Mouse (Mus musculus): Measurements from ENCODE around the gene Nhej1. TPM values are rescaled to one million over a fixed set of nuclear protein-coding genes. Genes with fewer than 3 reads are reported as not detected.

The Nhej1 gene
- total RNA-seq, 2 experiments from 2014 or later = 3.8 to 4.6 TPM

- no peak for DNase-seq
These were observed 418 bp upstream of the Nhej1 start for GRCm38 (mm10) chr1:75125418-75125817.

- no peak for DNase-seq
These were observed 2.8 kb downstream of the Nhej1 start for GRCm38 (mm10) chr1:75122211-75122610.

- DNase-seq = peak in 1 of 2 experiments; percentile 54
These were observed 72.9 kb downstream of the Nhej1 start for GRCm38 (mm10) chr1:75052091-75052490.

GRCm38 (mm10) chr1:75051428-75051827 is 73.6 kb downstream of the Nhej1 start:
- peak in 1 of 2 experiments; percentile 12 for DNase-seq

- DNase-seq = peak; percentile 22 to 55
These were observed 76.4 kb downstream of the Nhej1 start for GRCm38 (mm10) chr1:75048571-75048970.

GRCm38 (mm10) chr1:75048041-75048440 is 77.0 kb downstream of the Nhej1 start:
- DNase-seq = peak in 1 of 2 experiments; percentile 18

GRCm38 (mm10) chr1:75040429-75040828 is 84.6 kb downstream of the Nhej1 start:
- DNase-seq = no peak

- peak; percentile 43 to 60 for DNase-seq
These were observed 93.0 kb downstream of the Nhej1 start for GRCm38 (mm10) chr1:75032041-75032440.

- DNase-seq = no peak
These were observed 97.8 kb downstream of the Nhej1 start for GRCm38 (mm10) chr1:75027061-75027779.

GRCm38 (mm10) chr1:75024419-75025199 is 100.4 kb downstream of the Nhej1 start:
- DNase-seq = peak; percentile 16 to 25

GRCm38 (mm10) chr1:75022216-75022615 is 102.8 kb downstream of the Nhej1 start:
- no peak for DNase-seq

GRCm38 (mm10) chr1:75016846-75017245 is 108.2 kb downstream of the Nhej1 start:
- DNase-seq = peak; percentile 73 to 93

- DNase-seq = peak; percentile 47 to 56
These were observed 109.3 kb downstream of the Nhej1 start for GRCm38 (mm10) chr1:75015551-75016265.

- DNase-seq = no peak
These were observed 110.7 kb downstream of the Nhej1 start for GRCm38 (mm10) chr1:75014210-75014845.

- DNase-seq = no peak
These were observed 114.2 kb downstream of the Nhej1 start for GRCm38 (mm10) chr1:75010817-75011216.

- no peak for DNase-seq
These were observed 114.8 kb downstream of the Nhej1 start for GRCm38 (mm10) chr1:75010203-75010602.

- peak; percentile 28 to 44 for DNase-seq
These were observed 119.0 kb downstream of the Nhej1 start for GRCm38 (mm10) chr1:75006016-75006415.

- no peak for DNase-seq
These were observed 123.8 kb downstream of the Nhej1 start for GRCm38 (mm10) chr1:75001183-75001582.

- DNase-seq = peak; percentile 5 to 39
These were observed 124.5 kb downstream of the Nhej1 start for GRCm38 (mm10) chr1:75000496-75000895.

- no peak for DNase-seq
These were observed 125.8 kb downstream of the Nhej1 start for GRCm38 (mm10) chr1:74999173-74999572.

GRCm38 (mm10) chr1:74997231-74997630 is 127.8 kb downstream of the Nhej1 start:
- DNase-seq = no peak

- no peak for DNase-seq
These were observed 148.0 kb downstream of the Nhej1 start for GRCm38 (mm10) chr1:74977001-74977400.

All from heart, adult 18-20 months (tissue).